Mouse (Mus musculus) hindbrain, embryonic 11.5 days (tissue): ENCODE measurements around the gene Spag9. TPM values are rescaled to one million over a fixed set of nuclear protein-coding genes. Genes with fewer than 3 reads are reported as not detected.

Experiments
- ATAC-seq: fragments of 200-750 bp; cut with Nextera tagmentation; 2 replicates; pipeline ENCODE4 v1.8.0; 2017; ENCODE audit warnings: mild to moderate bottlenecking, moderate TSS enrichment, moderate library complexity; ENCODE audit not compliant: low FRiP score
- DNase-seq: peaks from one replicate; pipeline ENCODE4 v3.0.0-alpha.2; 2015; ENCODE audit warnings: low spot score
- H3K27ac ChIP-seq: fragments of 300-500 bp; sonication (generic); 2 replicates; pipeline ENCODE4 v1.5.1; 2014; ENCODE audit warnings: mild to moderate bottlenecking, low read depth, low read length
- H3K27me3 ChIP-seq: fragments of 300-500 bp; sonication (generic); 2 replicates; pipeline ENCODE4 v1.6.1; 2014; ENCODE audit warnings: mild to moderate bottlenecking, low read length, moderate library complexity, mixed read lengths; ENCODE audit not compliant: control insufficient read depth, insufficient read depth
- H3K36me3 ChIP-seq: fragments of 300-500 bp; sonication (generic); 2 replicates; pipeline ENCODE4 v1.6.1; 2014; ENCODE audit warnings: mild to moderate bottlenecking, low read length, moderate library complexity, mixed read lengths; ENCODE audit not compliant: control insufficient read depth, insufficient read depth
- H3K4me1 ChIP-seq: fragments of 300-500 bp; sonication (generic); replicated peaks from 2 replicates; pipeline ENCODE4 v1.6.1; 2014; ENCODE audit warnings: low read length, mixed read lengths; ENCODE audit not compliant: control insufficient read depth, insufficient read depth
- H3K4me2 ChIP-seq: fragments of 300-500 bp; sonication (generic); replicated peaks from 2 replicates; pipeline ENCODE4 v1.6.1; 2014; ENCODE audit warnings: mild to moderate bottlenecking, low read depth, low read length
- H3K4me3 ChIP-seq: fragments of 300-500 bp; sonication (generic); 2 replicates; pipeline ENCODE4 v1.5.1; 2014; ENCODE audit warnings: low read depth, low read length
- H3K9ac ChIP-seq: fragments of 300-500 bp; sonication (generic); 2 replicates; pipeline ENCODE4 v1.6.1; 2014; ENCODE audit warnings: low read depth, low read length
- H3K9me3 ChIP-seq: fragments of 300-500 bp; sonication (generic); 2 replicates; pipeline ENCODE4 v1.6.1; 2016; ENCODE audit warnings: low read length; ENCODE audit not compliant: control insufficient read depth
- WGBS: fragments of 180-500 bp; shearing (Covaris S2); extraction: QIAGEN DNeasy Blood & Tissue Kit; methylation state at CpG from one replicate; pipeline ENCODE4 v1.1.7; 2014; 5-methylcytosine and 5-hydroxymethylcytosine counted together
- polyA plus RNA-seq: library from polyadenylated mRNA; unstranded; fragments of >200 nt; fragmentation: Nextera tagmentation; extraction: Ambion mirVana; gene quantifications from 2 replicates; pipeline ENCODE4 v1.2.1, GENCODE M21; 2014

Spag9 gene
- polyA plus RNA-seq, 1 experiment from 2014 or later: 107 TPM

DNA sequence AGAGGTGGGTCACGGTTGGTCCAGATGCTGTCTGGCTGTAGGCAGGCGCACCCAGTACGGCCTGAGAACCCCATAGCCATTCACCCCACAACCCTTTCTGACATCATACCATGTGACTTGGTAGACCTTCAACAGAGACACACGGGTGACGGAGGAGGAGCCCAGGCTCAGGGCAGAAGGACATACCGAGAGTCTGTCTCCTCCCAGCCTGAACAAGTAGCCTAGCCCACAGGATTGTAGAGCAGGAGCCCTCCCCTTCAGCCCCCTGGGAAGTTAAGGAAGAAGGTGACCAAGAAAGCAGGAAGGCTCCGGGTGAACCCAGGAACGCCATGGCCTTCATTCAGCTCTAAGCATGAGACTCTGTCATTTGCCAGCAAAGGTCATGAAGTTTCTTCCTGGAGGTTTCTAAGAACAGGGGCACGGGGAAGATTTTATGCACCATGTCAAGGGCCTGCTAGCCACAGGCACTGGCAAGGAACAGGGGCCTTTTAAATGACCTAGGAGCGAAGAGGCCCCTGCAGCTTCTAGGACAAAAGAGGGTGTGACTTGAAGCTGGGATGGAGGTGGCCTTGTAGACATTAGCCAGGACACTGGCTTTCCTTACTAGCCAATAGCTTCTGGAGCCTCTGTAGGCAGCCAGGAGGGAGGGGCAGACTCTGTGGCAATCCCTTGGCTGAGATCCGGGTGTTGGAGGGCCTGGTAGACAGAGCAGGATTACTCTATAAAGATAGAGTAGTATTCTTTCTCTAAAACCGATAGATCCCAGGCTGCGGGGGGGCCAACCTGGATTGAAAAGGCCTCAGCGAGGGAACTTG lies 163.4 kb downstream of the Spag9 start:
- H3K27me3 ChIP-seq: no peaks in the 10 kb centered on the region
- WGBS: 37% methylated on average over 14 of the region's 14 CpGs
- DNase-seq: peak; percentile 39
- no peaks in the 10 kb centered on the region for H3K9me3 ChIP-seq
- no peak overlapping the region for H3K4me2 ChIP-seq
- H3K4me3 ChIP-seq: no peak overlapping the region
- no peak for ATAC-seq
- H3K9ac ChIP-seq: peak overlapping the region; percentile 16; the same call in 1 of the 2 replicates
- H3K27ac ChIP-seq: peak overlapping the region; percentile 98
- H3K36me3 ChIP-seq: no peaks in the 10 kb centered on the region
- H3K4me1 ChIP-seq: peaks cover 35% of the 10 kb centered on the region

DNA sequence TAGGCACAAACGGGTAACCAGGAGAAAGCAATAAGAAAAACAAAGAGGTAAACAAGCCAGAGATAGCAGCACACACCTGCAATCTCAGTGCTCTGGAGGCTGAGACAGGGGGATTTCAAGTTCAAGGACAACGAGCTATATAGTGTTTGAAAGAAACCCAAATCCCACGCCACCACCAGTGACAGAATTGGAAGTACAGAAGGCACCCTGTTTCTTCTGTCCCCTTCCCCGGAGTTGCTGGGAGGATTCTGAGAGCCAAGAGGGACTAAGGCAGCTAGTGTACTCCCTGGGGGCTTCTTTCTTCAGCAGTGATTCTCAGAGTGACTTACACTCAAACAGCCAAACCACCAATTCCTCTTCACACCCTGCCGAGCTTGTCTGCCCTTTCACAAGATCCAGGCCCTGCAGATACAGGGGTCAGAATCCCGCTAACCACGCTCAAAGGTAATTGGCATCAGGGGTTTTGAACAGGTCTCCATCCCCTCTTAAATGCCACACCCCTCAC lies 164.1 kb downstream of the Spag9 start:
- Histone ChIP-seq H3K4me1 (peaks cover 35% of the 10 kb centered on the region), H3K9ac (peak overlapping the region; percentile 64), H3K4me3 (peak overlapping the region; percentile 4), H3K9me3 (no peaks in the 10 kb centered on the region), H3K27me3 (no peaks in the 10 kb centered on the region), H3K4me2 (peak overlapping the region; percentile 26), H3K36me3 (no peaks in the 10 kb centered on the region), H3K27ac (peak overlapping the region; percentile 98)
- DNase-seq: no peak
- no peak; the same call in 1 of the 2 replicates for ATAC-seq
- 22% methylated on average over 7 of the region's 7 CpGs for WGBS

DNA sequence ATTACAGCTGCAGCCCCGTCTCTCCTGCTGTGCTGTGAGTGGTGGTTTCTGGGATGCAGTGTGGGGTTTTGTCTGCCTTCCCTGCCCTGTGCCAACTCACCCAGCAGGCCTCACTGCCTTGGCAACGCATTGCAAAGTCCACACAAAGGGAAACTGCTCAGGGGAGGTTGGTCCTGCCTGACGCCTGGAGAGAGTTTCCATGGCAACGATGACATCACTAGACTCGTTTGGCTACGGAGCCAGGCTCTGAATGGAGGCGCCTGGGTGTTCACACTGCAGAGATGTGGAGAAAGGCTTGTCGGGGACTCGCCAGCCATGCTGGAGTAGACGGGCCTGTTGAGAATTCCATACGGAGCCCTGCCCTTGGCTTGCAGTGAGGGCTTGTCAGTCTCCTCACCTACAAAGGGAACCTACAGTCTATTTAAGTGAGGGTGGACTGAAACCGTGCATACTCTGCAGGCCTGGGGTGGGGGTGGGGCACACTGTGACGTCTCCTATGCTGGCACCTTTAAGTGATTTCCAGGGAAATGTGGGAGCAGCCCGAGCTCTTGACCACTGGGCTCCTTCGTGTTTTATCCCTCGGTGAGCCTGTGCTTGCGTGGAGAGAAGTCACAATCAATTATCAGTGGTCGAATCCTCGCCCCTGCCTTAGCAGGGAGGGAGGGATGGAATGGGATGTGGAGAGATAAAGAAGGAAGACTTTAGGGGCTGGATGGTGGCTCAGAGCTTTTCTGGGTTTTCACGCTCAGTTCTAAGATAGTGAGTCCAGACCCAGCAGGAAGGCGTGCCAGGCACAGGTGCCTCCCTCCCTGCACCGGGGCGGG lies 164.8 kb downstream of the Spag9 start:
- Histone ChIP-seq H3K36me3 (no peaks in the 10 kb centered on the region), H3K9me3 (no peaks in the 10 kb centered on the region), H3K4me2 (peak overlapping the region; percentile 26), H3K4me1 (peaks cover 35% of the 10 kb centered on the region), H3K4me3 (peak overlapping the region; percentile 4), H3K9ac (peak overlapping the region; percentile 64), H3K27me3 (no peaks in the 10 kb centered on the region), H3K27ac (peak overlapping the region; percentile 98)
- ATAC-seq: peak; percentile 95
- DNase-seq: peak; percentile 96
- WGBS: 3% methylated on average over 21 of the region's 23 CpGs

DNA sequence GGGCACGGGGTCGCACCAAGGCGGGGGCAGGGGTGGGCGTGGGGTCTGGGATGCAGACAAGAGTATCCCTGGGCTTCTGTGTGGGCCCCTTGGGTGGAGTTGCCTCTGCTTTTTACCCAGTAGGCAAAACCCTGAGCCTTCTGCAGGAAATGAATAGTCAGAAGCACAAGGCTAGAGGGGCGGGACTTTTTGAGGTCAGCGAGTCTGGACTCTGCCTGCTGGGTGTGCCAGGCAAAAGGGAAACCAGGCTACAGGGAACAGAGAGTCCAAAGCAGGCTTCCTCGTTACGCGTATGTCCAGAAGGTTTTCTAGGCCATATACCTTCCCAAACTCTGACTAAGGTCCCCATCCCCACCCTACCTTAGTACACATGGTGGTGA lies 165.4 kb downstream of the Spag9 start:
- WGBS: 51% methylated on average over 5 of the region's 9 CpGs
- no peaks in the 10 kb centered on the region for H3K9me3 ChIP-seq
- DNase-seq (peak; percentile 46), ATAC-seq (no peak)
- H3K4me3 ChIP-seq: no peak overlapping the region
- peak overlapping the region; percentile 64 for H3K9ac ChIP-seq
- peak overlapping the region; percentile 26 for H3K4me2 ChIP-seq
- H3K27ac ChIP-seq: peak overlapping the region; percentile 98
- H3K27me3 ChIP-seq: no peaks in the 10 kb centered on the region
- H3K36me3 ChIP-seq: no peaks in the 10 kb centered on the region
- H3K4me1 ChIP-seq: peaks cover 35% of the 10 kb centered on the region

DNA sequence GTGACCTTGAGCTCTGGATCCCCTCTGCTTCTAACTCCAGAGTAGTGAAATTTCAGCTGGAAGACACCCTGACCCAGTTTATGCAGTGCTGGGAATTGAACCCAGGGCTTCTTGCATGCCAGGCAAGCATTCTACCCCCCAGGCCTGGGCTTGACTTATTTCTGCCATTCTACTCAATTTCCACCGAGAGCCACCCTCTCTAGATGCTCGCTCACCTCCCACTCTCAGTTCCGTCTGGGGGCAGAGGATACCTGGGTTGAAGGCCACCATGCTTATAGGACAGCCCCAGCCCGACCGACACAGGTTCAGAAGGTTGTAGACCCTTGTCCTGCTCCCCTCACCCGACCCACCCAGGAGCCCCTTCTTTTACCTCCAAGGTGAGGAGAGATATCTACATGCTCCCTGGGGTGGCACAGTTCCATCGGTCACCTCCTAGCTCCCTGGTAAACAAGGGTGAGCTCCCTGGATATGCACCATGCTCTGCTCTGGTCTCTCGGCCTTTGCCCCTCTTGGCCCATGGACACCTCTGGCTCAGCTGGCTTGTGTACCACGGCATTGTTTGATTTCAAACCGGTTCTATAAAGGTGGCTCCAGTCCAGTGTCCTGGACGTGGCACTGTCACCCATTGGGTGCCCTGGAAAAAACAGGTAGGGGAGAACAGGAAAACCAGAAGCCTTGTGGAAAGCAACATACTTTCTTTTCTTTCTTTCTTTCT lies 166.1 kb downstream of the Spag9 start:
- Histone ChIP-seq H3K9me3 (no peaks in the 10 kb centered on the region), H3K27ac (peak overlapping the region; percentile 98), H3K4me3 (no peak overlapping the region), H3K27me3 (no peaks in the 10 kb centered on the region), H3K36me3 (no peaks in the 10 kb centered on the region), H3K4me1 (peaks cover 35% of the 10 kb centered on the region), H3K9ac (no peak overlapping the region), H3K4me2 (no peak overlapping the region)
- WGBS: 92% methylated on average over 11 of the region's 11 CpGs
- no peak for DNase-seq
- no peak for ATAC-seq

DNA sequence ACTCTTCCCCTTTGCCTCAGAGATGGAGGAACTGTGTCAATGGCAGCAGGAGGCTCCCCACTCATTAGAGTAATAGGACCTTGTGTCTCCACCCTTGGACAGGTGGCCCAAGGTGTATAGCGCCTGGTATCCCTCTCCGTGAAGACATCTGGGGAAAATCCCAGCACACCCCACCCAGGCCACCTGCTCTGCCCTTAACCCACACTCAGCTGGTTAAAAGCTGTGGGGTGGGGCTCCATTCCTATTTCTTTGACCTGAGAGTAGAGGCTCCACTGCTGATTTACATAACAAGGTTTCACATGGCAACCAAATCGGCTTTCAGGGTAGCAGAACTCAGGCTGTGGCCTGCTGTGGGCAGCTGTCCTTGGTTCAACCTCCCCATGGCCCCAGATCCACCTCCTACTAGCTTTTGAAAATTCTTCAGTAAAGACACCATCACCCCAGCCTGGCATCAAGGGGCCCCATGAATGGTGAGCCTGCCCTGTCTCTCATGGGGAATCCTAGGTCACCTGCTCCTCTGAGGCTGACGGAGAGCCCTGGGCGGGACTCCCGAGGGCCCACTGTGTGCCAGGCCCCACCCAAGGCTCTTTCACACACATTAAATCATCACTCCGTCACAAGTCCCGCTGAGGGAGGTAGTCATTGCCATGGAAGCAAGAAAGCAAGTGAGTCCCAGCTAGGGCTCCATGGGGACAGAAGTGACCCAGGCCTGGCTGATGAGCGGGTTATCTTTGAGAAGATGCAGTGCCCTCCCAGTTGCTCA lies 167.3 kb downstream of the Spag9 start:
- Histone ChIP-seq H3K4me1 (peaks cover 35% of the 10 kb centered on the region), H3K4me2 (no peak overlapping the region), H3K4me3 (no peak overlapping the region), H3K9me3 (no peaks in the 10 kb centered on the region), H3K36me3 (no peaks in the 10 kb centered on the region), H3K27ac (no peak overlapping the region), H3K9ac (no peak overlapping the region), H3K27me3 (no peaks in the 10 kb centered on the region)
- DNase-seq: no peak
- 64% methylated on average over 9 of the region's 9 CpGs for WGBS
- ATAC-seq: no peak

DNA sequence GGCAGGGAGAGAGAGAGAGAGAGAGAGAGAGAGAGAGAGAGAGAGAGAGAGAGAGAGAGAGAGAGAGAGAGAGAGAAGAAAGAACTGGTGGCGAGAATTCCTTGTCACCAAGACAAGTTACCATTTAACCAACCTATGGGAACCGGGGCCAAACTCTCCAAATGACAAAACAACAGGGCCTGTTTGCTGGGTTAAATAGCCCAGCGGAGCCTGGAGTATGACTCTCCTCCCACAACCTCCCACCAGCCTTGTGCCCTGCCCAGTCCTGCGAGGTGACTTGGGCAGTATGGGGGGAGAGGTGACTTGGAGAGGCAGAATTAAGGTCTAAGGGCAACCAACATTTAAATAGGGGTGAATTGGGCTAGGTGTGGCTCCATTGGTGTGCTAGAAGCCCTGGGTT lies 169.9 kb downstream of the Spag9 start:
- DNase-seq: no peak
- H3K9me3 ChIP-seq: no peaks in the 10 kb centered on the region
- WGBS: 84% methylated on average over 4 of the region's 4 CpGs
- H3K36me3 ChIP-seq: no peaks in the 10 kb centered on the region
- H3K4me3 ChIP-seq: no peak overlapping the region
- H3K9ac ChIP-seq: no peak overlapping the region
- H3K4me2 ChIP-seq: no peak overlapping the region
- H3K27ac ChIP-seq: no peak overlapping the region
- no peaks in the 10 kb centered on the region for H3K27me3 ChIP-seq
- peaks cover 18% of the 10 kb centered on the region for H3K4me1 ChIP-seq
- ATAC-seq: no peak

DNA sequence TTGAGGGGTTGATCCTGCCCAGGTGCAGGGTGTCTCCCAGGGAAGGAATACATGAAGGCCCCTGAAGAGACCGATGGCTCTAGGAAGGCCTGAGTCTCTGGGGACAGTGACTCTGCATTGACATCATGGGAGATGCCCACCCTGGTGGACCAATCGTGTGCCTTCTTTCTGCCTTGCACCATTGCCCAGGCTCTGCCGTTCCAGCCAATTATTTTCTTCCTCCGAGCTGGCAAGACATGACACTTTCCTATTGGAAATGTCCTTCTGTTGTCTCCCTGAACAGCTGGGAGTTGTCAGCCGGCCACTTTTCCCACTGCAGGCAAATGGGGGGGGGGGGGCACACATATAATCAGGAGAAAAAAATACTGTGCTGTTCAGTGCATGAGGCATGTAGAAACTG lies 172.3 kb downstream of the Spag9 start:
- Histone ChIP-seq H3K4me2 (no peak overlapping the region), H3K4me1 (0 out of 2 replicates have a peak, but pooled peaks cover 3% of the 10 kb centered on the region), H3K9me3 (no peaks in the 10 kb centered on the region), H3K9ac (no peak overlapping the region), H3K4me3 (no peak overlapping the region), H3K27ac (no peak overlapping the region), H3K27me3 (no peaks in the 10 kb centered on the region), H3K36me3 (no peaks in the 10 kb centered on the region)
- no peak for ATAC-seq
- no peak for DNase-seq
- WGBS: 75% methylated on average over 5 of the region's 5 CpGs
